Mouse (Mus musculus) lung, postnatal 0 days (tissue): ENCODE results near the gene C1qtnf1. TPM values are rescaled to one million over a fixed set of nuclear protein-coding genes. Genes with fewer than 3 reads are reported as not detected.

Experiments
- ATAC-seq: fragments of 200-750 bp; cut with Nextera tagmentation; 2 replicates; pipeline ENCODE4 v1.8.0; 2017; ENCODE audit warnings: moderate library complexity
- DNase-seq: peaks from one replicate; pipeline ENCODE4 v3.0.0-alpha.2; 2016; ENCODE audit warnings: low spot score
- H3K27ac ChIP-seq: fragments of 300-500 bp; sonication (generic); 2 replicates; pipeline ENCODE4 v1.5.1; 2014; ENCODE audit warnings: antibody characterized with exemption, mild to moderate bottlenecking, low read length, mixed read lengths
- H3K27me3 ChIP-seq: fragments of 300-500 bp; sonication (generic); replicated peaks from 2 replicates; pipeline ENCODE4 v1.6.1; 2014; ENCODE audit warnings: low read length, mixed read lengths; ENCODE audit not compliant: insufficient read depth
- H3K36me3 ChIP-seq: fragments of 300-500 bp; sonication (generic); 2 replicates; pipeline ENCODE4 v1.6.1; 2014; ENCODE audit warnings: low read length, mixed read lengths; ENCODE audit not compliant: insufficient read depth
- H3K4me1 ChIP-seq: fragments of 300-500 bp; sonication (generic); 2 replicates; pipeline ENCODE4 v1.6.1; 2014; ENCODE audit warnings: antibody characterized with exemption, low read depth, low read length, mixed read lengths; ENCODE audit not compliant: insufficient read depth
- H3K4me2 ChIP-seq: fragments of 300-500 bp; sonication (generic); replicated peaks from 2 replicates; pipeline ENCODE4 v1.6.1; 2014; ENCODE audit warnings: low read depth, mild to moderate bottlenecking, low read length, moderate library complexity, mixed read lengths
- H3K4me3 ChIP-seq: fragments of 300-500 bp; sonication (generic); 2 replicates; pipeline ENCODE4 v1.5.1; 2014; ENCODE audit warnings: low read depth, low read length
- H3K9ac ChIP-seq: fragments of 300-500 bp; sonication (generic); replicated peaks from 2 replicates; pipeline ENCODE4 v1.6.1; 2014; ENCODE audit warnings: low read depth, mild to moderate bottlenecking
- H3K9me3 ChIP-seq: fragments of 300-500 bp; sonication (generic); 2 replicates; pipeline ENCODE4 v1.6.1; 2016; ENCODE audit warnings: low read length, mixed read lengths
- CTCF ChIP-seq: IDR thresholded peaks from 2 replicates; pipeline ENCODE4 v1.5.1; 2016; ENCODE audit warnings: antibody characterized with exemption, mild to moderate bottlenecking
- EP300 ChIP-seq: IDR thresholded peaks from 2 replicates; pipeline ENCODE4 v1.6.1; 2016; ENCODE audit warnings: antibody characterized with exemption, mild to moderate bottlenecking, control low read depth
- WGBS: fragments of 180-500 bp; shearing (Covaris S2); extraction: QIAGEN DNeasy Blood & Tissue Kit; methylation state at CpG from one replicate; pipeline ENCODE4 v1.1.7; 2014; 5-methylcytosine and 5-hydroxymethylcytosine counted together
- polyA plus RNA-seq: library from polyadenylated mRNA; unstranded; fragments of >200 nt; fragmentation: Nextera tagmentation; extraction: Ambion mirVana; gene quantifications from 2 replicates; pipeline ENCODE4 v1.2.1, GENCODE M21; 2015

Gene C1qtnf1
- polyA plus RNA-seq, 1 experiment from 2014 or later = 9.1 TPM

GRCm38 (mm10) chr11:118409106-118410072, 18.6 kb upstream of the C1qtnf1 start:
- TF ChIP-seq EP300 (no peak), CTCF (no peak)
- Histone ChIP-seq H3K27me3 (no peaks in the 10 kb centered on the region), H3K9ac (no peak overlapping the region), H3K4me3 (no peak overlapping the region), H3K27ac (no peak overlapping the region), H3K36me3 (peaks cover 21% of the 10 kb centered on the region), H3K4me2 (no peak overlapping the region), H3K4me1 (no peaks in the 10 kb centered on the region), H3K9me3 (no peaks in the 10 kb centered on the region)
- DNase-seq = peak; percentile 28
- ATAC-seq = peak; percentile 36
- WGBS = 58% methylated on average over 12 of the region's 12 CpGs

GRCm38 (mm10) chr11:118410073-118410444, 17.9 kb upstream of the C1qtnf1 start:
- H3K27me3 ChIP-seq = no peaks in the 10 kb centered on the region
- H3K4me1 ChIP-seq = no peaks in the 10 kb centered on the region
- no peak for ATAC-seq
- no peak overlapping the region for H3K9ac ChIP-seq
- 63% methylated on average over 1 of the region's 1 CpGs for WGBS
- no peak overlapping the region for H3K4me2 ChIP-seq
- no peak for DNase-seq
- no peak for TF ChIP-seq CTCF
- TF ChIP-seq EP300 = no peak
- no peak overlapping the region for H3K4me3 ChIP-seq
- no peak overlapping the region for H3K27ac ChIP-seq
- no peaks in the 10 kb centered on the region for H3K9me3 ChIP-seq
- H3K36me3 ChIP-seq = peaks cover 21% of the 10 kb centered on the region

GRCm38 (mm10) chr11:118410479-118410878, 17.5 kb upstream of the C1qtnf1 start:
- H3K4me3 ChIP-seq = no peak overlapping the region
- ATAC-seq (no peak), DNase-seq (no peak)
- 81% methylated on average over 10 of the region's 10 CpGs for WGBS
- H3K9me3 ChIP-seq = no peaks in the 10 kb centered on the region
- H3K27me3 ChIP-seq = no peaks in the 10 kb centered on the region
- H3K36me3 ChIP-seq = peaks cover 21% of the 10 kb centered on the region
- H3K4me2 ChIP-seq = no peak overlapping the region
- no peak overlapping the region for H3K27ac ChIP-seq
- H3K4me1 ChIP-seq = peaks cover 2% of the 10 kb centered on the region; the same call in 1 of the 2 replicates
- H3K9ac ChIP-seq = no peak overlapping the region
- TF ChIP-seq CTCF = no peak
- TF ChIP-seq EP300 = no peak

- Histone ChIP-seq H3K27me3 (no peaks in the 10 kb centered on the region), H3K4me2 (no peak overlapping the region), H3K9me3 (no peaks in the 10 kb centered on the region), H3K9ac (no peak overlapping the region), H3K36me3 (peaks cover 19% of the 10 kb centered on the region), H3K27ac (no peak overlapping the region), H3K4me1 (peaks cover 3% of the 10 kb centered on the region; the same call in 1 of the 2 replicates), H3K4me3 (no peak overlapping the region)
- WGBS = 89% methylated on average over 8 of the region's 8 CpGs
- ATAC-seq = no peak
- no peak for DNase-seq
- no peak for TF ChIP-seq EP300
- TF ChIP-seq CTCF = no peak
Observed at GRCm38 (mm10) chr11:118411271-118411670, 16.7 kb upstream of the C1qtnf1 start.

GRCm38 (mm10) chr11:118412601-118413000, 15.4 kb upstream of the C1qtnf1 start:
- H3K4me2 ChIP-seq = no peak overlapping the region
- H3K4me3 ChIP-seq = no peak overlapping the region
- no peak overlapping the region for H3K9ac ChIP-seq
- no peak overlapping the region for H3K27ac ChIP-seq
- H3K27me3 ChIP-seq = no peaks in the 10 kb centered on the region
- no peaks in the 10 kb centered on the region for H3K9me3 ChIP-seq
- DNase-seq (no peak), ATAC-seq (no peak)
- H3K4me1 ChIP-seq = peaks cover 4% of the 10 kb centered on the region; the same call in 1 of the 2 replicates
- peaks cover 9% of the 10 kb centered on the region; the same call in 1 of the 2 replicates for H3K36me3 ChIP-seq
- WGBS = 75% methylated on average over 2 of the region's 2 CpGs
- TF ChIP-seq CTCF (no peak), EP300 (no peak)

- TF ChIP-seq EP300 (no peak), CTCF (no peak)
- Histone ChIP-seq H3K36me3 (peaks cover 9% of the 10 kb centered on the region; the same call in 1 of the 2 replicates), H3K9me3 (no peaks in the 10 kb centered on the region), H3K4me1 (peaks cover 9% of the 10 kb centered on the region), H3K27ac (no peak overlapping the region), H3K9ac (no peak overlapping the region), H3K4me3 (no peak overlapping the region), H3K27me3 (no peaks in the 10 kb centered on the region), H3K4me2 (no peak overlapping the region)
- WGBS = 78% methylated on average over 4 of the region's 4 CpGs
- ATAC-seq (no peak), DNase-seq (no peak)
Observed at GRCm38 (mm10) chr11:118413055-118413454, 14.9 kb upstream of the C1qtnf1 start.
